Mouse (Mus musculus): ENCODE data around the gene Carns1. TPM values are rescaled to one million over a fixed set of nuclear protein-coding genes. Genes with fewer than 3 reads are reported as not detected.

Carns1 gene
- polyA plus RNA-seq, 1 experiment = 2.5 TPM

- Histone ChIP-seq H3K4me3 (ENCODE audit: control insufficient read depth, low read depth, low read length) (peak overlapping the region; percentile 91), H3K27ac (ENCODE audit: control insufficient read depth, insufficient read depth, low read depth, low read length) (peak overlapping the region; percentile 75), H3K27me3 (ENCODE audit: control insufficient read depth, insufficient read depth, low read length) (no peaks in the 10 kb centered on the region), H3K4me1 (ENCODE audit: control insufficient read depth, insufficient read depth, low read length) (peaks cover 11% of the 10 kb centered on the region), H3K36me3 (ENCODE audit: control insufficient read depth, insufficient read depth, low read length) (no peaks in the 10 kb centered on the region)
- TF ChIP-seq CTCF (IDR thresholded peaks at IDR 0.05; ENCODE audit: control insufficient read depth, insufficient read depth, insufficient replicate concordance, low read depth, low read length) = no peak
- no peak for TF ChIP-seq POLR2A (IDR thresholded peaks at IDR 0.05; ENCODE audit: control insufficient read depth, low read depth, low read length)
These were observed 17.1 kb upstream of the Carns1 start for GRCm38 (mm10) chr19:4192251-4192985.

DNA sequence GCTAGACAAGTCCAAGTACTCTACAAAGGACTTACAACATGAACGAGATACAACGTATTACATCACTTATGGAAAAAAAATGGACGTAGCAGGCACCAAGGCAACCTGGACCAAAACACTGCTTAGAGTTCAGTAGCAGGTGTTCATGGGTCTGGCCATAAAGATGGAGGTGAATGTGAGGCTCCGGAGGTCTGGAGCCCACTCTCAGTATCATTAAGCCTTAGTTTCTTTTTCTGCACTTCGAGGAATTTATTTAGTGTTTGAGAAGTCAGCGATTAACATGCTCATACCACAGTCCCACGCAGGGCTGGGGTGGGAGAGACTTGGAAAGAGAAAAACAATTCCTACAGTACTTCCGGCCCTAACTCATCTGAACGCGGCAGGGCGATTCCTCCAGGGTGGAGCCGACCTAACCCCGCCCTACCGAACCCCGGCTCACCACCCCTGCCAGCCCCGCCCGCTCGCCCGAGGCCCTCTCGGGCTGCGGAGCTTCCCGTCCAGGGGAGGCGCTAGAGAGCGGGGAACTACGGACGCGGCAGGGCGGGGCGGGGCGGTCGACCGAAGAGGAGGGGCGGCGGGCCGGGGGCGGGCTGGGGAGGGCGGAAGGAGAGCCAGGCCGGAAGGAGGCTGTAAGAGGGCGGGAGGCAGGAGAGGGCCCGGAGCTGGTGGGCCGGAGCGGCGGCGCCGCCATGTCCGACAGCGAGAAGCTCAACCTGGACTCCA, 16.4 kb upstream of the Carns1 start, which contains the start of gene Ppp1ca:
Gene Ppp1ca, plus strand, starts transcription at position 538 of the 723 bp plus-strand sequence.
- TF ChIP-seq CTCF (IDR thresholded peaks at IDR 0.05; ENCODE audit: control insufficient read depth, insufficient read depth, insufficient replicate concordance, low read depth, low read length) = peak; percentile 62
- peak; percentile 76 for TF ChIP-seq POLR2A (IDR thresholded peaks at IDR 0.05; ENCODE audit: control insufficient read depth, low read depth, low read length)
- Histone ChIP-seq H3K4me1 (ENCODE audit: control insufficient read depth, insufficient read depth, low read length) (peaks cover 11% of the 10 kb centered on the region), H3K27me3 (ENCODE audit: control insufficient read depth, insufficient read depth, low read length) (no peaks in the 10 kb centered on the region)

DNA sequence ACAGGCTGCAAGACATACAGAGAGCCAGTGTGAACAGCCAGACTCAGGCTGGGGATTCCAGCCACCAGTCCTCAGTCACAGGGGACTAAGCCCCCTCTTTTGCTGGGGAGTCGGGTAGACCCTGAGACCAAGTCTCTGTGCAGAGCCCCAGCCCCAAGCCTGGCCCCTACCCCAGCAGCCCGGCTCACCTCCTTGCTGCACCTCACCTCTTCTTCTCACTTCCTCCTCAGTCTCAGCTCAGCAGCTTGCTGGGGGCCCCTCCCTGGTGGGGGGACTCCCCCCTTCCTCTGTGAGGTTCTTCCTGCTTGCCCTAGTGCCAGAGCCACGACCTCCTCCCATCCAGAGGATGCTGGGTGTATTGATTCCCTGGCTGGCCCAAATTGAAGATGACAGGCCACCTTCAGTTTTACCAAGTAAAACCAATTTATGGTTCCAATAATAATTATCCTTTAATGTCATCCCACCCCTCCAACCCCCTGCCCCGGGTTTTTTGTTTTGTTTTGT, 15.6 kb upstream of the Carns1 start, which contains the start of gene Tbc1d10c:
Gene Tbc1d10c, minus strand, starts transcription at position 454 of the 504 bp plus-strand sequence.
- no peaks in the 10 kb centered on the region for H3K36me3 ChIP-seq (ENCODE audit: control insufficient read depth, insufficient read depth, low read length)
- H3K27ac ChIP-seq (ENCODE audit: control insufficient read depth, insufficient read depth, low read depth, low read length) = peak within 1 kb of the TSS; percentile 75
- H3K4me1 ChIP-seq (ENCODE audit: control insufficient read depth, insufficient read depth, low read length) = peaks cover 11% of the 10 kb centered on the region
- peak within 1 kb of the TSS; percentile 91 for H3K4me3 ChIP-seq (ENCODE audit: control insufficient read depth, low read depth, low read length)
- TF ChIP-seq POLR2A (IDR thresholded peaks at IDR 0.05; ENCODE audit: control insufficient read depth, low read depth, low read length) (no peak), CTCF (IDR thresholded peaks at IDR 0.05; ENCODE audit: control insufficient read depth, insufficient read depth, insufficient replicate concordance, low read depth, low read length) (no peak)
- no peaks in the 10 kb centered on the region for H3K27me3 ChIP-seq (ENCODE audit: control insufficient read depth, insufficient read depth, low read length)

More for the DNA sequence above, 16.4 kb upstream of the Carns1 start, which contains the start of gene Ppp1ca:
- Histone ChIP-seq H3K4me3 (ENCODE audit: control insufficient read depth, low read depth, low read length) (peak within 1 kb of the TSS; percentile 91), H3K27ac (ENCODE audit: control insufficient read depth, insufficient read depth, low read depth, low read length) (peak within 1 kb of the TSS; percentile 75), H3K36me3 (ENCODE audit: control insufficient read depth, insufficient read depth, low read length) (no peaks in the 10 kb centered on the region)

DNA sequence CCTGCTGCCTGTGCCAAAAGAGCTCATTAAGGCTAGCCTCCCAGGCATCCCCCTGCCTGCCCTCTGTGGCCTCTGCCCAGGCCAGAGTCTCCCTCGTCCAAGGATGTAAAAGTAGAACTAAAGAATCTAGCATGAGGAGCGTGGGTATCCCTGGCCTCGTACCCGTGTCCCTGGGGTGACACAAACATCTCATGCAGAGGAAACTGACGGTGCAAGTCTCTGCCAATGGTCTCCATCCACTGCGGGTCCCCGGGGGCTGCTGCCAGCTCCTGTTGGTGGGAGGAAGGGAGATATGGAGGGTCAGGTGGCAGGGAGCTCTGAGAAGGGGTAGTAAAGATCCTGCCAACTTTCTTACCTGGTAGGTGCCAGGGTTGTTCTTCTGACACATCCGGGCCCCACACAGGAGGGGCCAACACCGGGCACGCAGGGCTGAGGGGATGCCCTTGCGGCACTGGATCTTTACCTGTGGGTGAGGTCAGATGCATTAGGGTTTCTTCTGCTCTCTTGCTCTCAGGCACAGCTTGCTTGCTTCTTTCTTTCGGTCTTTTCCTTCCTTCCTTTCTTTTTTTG, 13.9 kb upstream of the Carns1 start:
- no peak overlapping the region for H3K4me3 ChIP-seq (ENCODE audit: control insufficient read depth, low read depth, low read length)
- no peak overlapping the region for H3K27ac ChIP-seq (ENCODE audit: control insufficient read depth, insufficient read depth, low read depth, low read length)
- H3K27me3 ChIP-seq (ENCODE audit: control insufficient read depth, insufficient read depth, low read length) = no peaks in the 10 kb centered on the region
- H3K36me3 ChIP-seq (ENCODE audit: control insufficient read depth, insufficient read depth, low read length) = no peaks in the 10 kb centered on the region
- TF ChIP-seq POLR2A (IDR thresholded peaks at IDR 0.05; ENCODE audit: control insufficient read depth, low read depth, low read length) (no peak), CTCF (IDR thresholded peaks at IDR 0.05; ENCODE audit: control insufficient read depth, insufficient read depth, insufficient replicate concordance, low read depth, low read length) (no peak)
- peaks cover 13% of the 10 kb centered on the region for H3K4me1 ChIP-seq (ENCODE audit: control insufficient read depth, insufficient read depth, low read length)

- H3K4me1 ChIP-seq (ENCODE audit: control insufficient read depth, insufficient read depth, low read length) = peaks cover 7% of the 10 kb centered on the region
- H3K36me3 ChIP-seq (ENCODE audit: control insufficient read depth, insufficient read depth, low read length) = no peaks in the 10 kb centered on the region
- H3K27me3 ChIP-seq (ENCODE audit: control insufficient read depth, insufficient read depth, low read length) = no peaks in the 10 kb centered on the region
- H3K27ac ChIP-seq (ENCODE audit: control insufficient read depth, insufficient read depth, low read depth, low read length) = no peak overlapping the region
- no peak overlapping the region for H3K4me3 ChIP-seq (ENCODE audit: control insufficient read depth, low read depth, low read length)
- no peak for TF ChIP-seq CTCF (IDR thresholded peaks at IDR 0.05; ENCODE audit: control insufficient read depth, insufficient read depth, insufficient replicate concordance, low read depth, low read length)
- no peak for TF ChIP-seq POLR2A (IDR thresholded peaks at IDR 0.05; ENCODE audit: control insufficient read depth, low read depth, low read length)
These were observed 12.0 kb upstream of the Carns1 start for GRCm38 (mm10) chr19:4187303-4187702.

GRCm38 (mm10) chr19:4184976-4185975, 10.0 kb upstream of the Carns1 start:
- Histone ChIP-seq H3K4me1 (ENCODE audit: control insufficient read depth, insufficient read depth, low read length) (0 out of 2 replicates have a peak, but pooled peaks cover 2% of the 10 kb centered on the region), H3K27me3 (ENCODE audit: control insufficient read depth, insufficient read depth, low read length) (no peaks in the 10 kb centered on the region), H3K27ac (ENCODE audit: control insufficient read depth, insufficient read depth, low read depth, low read length) (0 out of 2 replicates have a peak overlapping the region, but pooled peaks have one; percentile 7), H3K36me3 (ENCODE audit: control insufficient read depth, insufficient read depth, low read length) (no peaks in the 10 kb centered on the region), H3K4me3 (ENCODE audit: control insufficient read depth, low read depth, low read length) (no peak overlapping the region)
- TF ChIP-seq CTCF (IDR thresholded peaks at IDR 0.05; ENCODE audit: control insufficient read depth, insufficient read depth, insufficient replicate concordance, low read depth, low read length) (no peak), POLR2A (IDR thresholded peaks at IDR 0.05; ENCODE audit: control insufficient read depth, low read depth, low read length) (no peak)

Data from testis, adult 2 months (tissue).